Mouse (Mus musculus) layer of hippocampus, adult 6 months (tissue): ENCODE results near the gene Gm8926. TPM values are rescaled to one million over a fixed set of nuclear protein-coding genes. Genes with fewer than 3 reads are reported as not detected.

Source experiments
- long read RNA-seq, 2 experiments: library from polyadenylated mRNA; unstranded; transcript quantifications; one replicate each; pipeline ENCODE4 v2.0.0; 2019 to 2020
- polyA plus RNA-seq: library from polyadenylated mRNA; unstranded; fragments of <200 nt; fragmentation: Nextera tagmentation; gene quantifications from 2 replicates; pipeline ENCODE4 v1.2.3, GENCODE M21; 2021

The Gm8926 gene
- polyA plus RNA-seq: not detected in 2 replicates
- long read RNA-seq, experiment 1: 0 reads
- long read RNA-seq, experiment 2: 0 reads

GRCm38 (mm10) chr5:11770248-11770647 lies at the start of gene Gm8926:
Gene Gm8926, plus strand, starts transcription at chr5:11770548.

Other genes starting within 250 kb of the Gm8926 start
- gene Gm6460, start 175.6 kb upstream of the Gm8926 start, polyA plus RNA-seq: not detected in 2 replicates
- gene Gm8922, start 88.6 kb upstream of the Gm8926 start, polyA plus RNA-seq: not detected in 2 replicates
- not detected in 2 replicates for gene Gm6465, start 75.0 kb downstream of the Gm8926 start, polyA plus RNA-seq
- not detected in 2 replicates for gene 4933402N22Rik, start 147.5 kb downstream of the Gm8926 start, polyA plus RNA-seq